Mouse (Mus musculus): ENCODE measurements around the gene Ppp5c.

Ppp5c gene
- long read RNA-seq, experiment 1, transcript Ppp5c-201 (13 exons, 2,072 nt) = major isoform, 67 of 75 reads
- long read RNA-seq, experiment 1, partial matches to known transcripts = 5 of 75 reads
- long read RNA-seq, experiment 1, other reads (novel, unspliced or antisense) = 3 of 75 reads
- long read RNA-seq, experiment 2, transcript Ppp5c-201 (13 exons, 2,072 nt) = major isoform, 67 of 75 reads
- long read RNA-seq, experiment 2, partial matches to known transcripts = 0 of 75 reads
- long read RNA-seq, experiment 2, other reads (novel, unspliced or antisense) = 8 of 75 reads

GRCm38 (mm10) chr7:17027588-17028343 is at the start of gene Ppp5c:
TSS of gene Ppp5c (minus strand) at chr7:17027924.
- intact Hi-C loops (cut with DNase I) = no loop called here

DNA sequence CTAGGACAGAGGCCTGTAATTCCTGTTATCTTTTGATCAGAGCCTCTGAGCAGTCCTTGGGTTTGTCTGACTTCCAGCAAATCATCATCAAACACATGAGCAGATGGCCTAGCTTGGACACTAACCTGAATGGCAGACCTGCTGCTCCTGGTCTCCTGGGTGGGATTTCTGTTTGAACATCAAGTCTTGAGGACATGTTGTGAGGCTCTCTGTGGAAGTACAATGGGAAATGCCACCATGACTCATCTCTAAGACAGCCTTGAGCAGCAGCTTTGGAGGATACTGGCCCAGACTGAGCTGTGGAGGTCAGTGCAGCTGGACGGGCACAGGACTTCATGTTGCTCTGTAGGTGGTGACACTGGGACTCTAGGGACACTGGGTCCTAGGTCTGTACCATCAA is 48.8 kb upstream of the Ppp5c start:
- intact Hi-C loops (cut with DNase I) = loop anchor here (10.0 kb wide), 1 partner anchor 278 kb away; no protein-coding TSS in a partner anchor

GRCm38 (mm10) chr7:17073904-17074615 is 46.3 kb upstream of the Ppp5c start, which contains the start of gene Psg16:
TSS of gene Psg16 (plus strand) at chr7:17074040.
- intact Hi-C loops (cut with DNase I) = loop anchor here (10.0 kb wide), 1 partner anchor 281 kb away; no protein-coding TSS in a partner anchor

- intact Hi-C loops (cut with DNase I) = loop anchor here (10.0 kb wide), 1 partner anchor 281 kb away; no protein-coding TSS in a partner anchor
Observed at GRCm38 (mm10) chr7:17073513-17073903, 45.8 kb upstream of the Ppp5c start.

DNA sequence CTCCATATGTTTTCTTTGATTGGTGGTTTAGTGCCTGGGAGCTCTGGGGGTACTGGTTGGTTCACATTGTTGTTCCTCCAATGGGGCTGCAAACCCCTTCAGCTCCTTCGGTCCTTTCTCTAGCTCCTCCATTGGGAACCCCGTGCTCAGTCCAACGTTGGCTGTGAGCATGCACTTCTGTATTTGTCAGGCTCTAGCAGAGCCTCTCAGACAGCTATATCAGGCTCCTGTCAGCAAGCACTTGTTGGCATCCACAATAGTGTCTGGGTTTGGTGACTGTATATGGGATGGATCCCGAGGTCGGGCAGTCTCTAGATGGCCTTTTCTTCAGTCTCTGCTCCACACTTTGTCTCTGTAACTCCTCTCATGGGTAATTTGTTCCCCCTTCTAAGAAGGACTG is 39.9 kb upstream of the Ppp5c start:
- intact Hi-C loops (cut with DNase I) = loop anchor here (2.0 kb wide), 2 partner anchors 65 to 117 kb away; no protein-coding TSS in a partner anchor

DNA sequence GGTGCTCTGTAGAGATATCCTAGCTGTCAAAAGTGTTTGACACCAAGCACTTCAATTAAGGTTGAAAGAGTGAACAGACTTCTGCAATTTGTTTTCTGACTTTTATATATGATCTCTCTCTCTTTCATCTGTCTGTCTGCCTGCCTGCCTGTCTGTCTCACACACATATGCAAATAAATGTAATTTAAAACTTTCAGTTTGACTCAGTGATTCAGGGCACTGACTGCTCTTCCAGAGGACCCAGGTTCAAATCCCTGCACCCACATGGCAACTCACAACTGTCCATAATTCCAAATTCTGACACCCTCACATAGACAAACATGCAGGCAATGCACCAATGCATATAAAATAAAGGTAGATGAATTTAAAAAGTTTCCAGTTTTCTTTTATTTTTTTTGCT is 39.3 kb upstream of the Ppp5c start:
- intact Hi-C loops (cut with DNase I) = loop anchor here (1.0 to 2.0 kb wide), 3 partner anchors 64 to 135 kb away; no protein-coding TSS in a partner anchor

DNA sequence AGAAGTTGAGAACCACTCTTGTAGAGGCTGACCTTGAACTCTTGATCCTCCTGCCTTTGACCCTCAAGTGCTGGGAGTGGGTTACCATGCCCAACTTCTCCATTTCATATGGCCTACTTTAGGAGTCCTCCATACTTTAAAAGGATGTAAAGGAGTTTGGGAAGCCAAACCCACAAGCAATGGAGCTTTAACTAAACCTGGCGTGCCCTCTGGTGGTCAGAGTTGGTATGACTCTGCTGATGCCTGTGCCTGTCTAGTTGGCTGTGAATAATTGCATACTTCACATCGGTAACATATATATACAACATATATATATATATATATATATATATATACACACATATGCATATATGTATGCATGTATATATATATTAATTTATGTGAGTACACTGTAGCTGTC is 38.7 kb upstream of the Ppp5c start:
- intact Hi-C loops (cut with DNase I) = loop anchor here (1.0 to 2.0 kb wide), 3 partner anchors 64 to 134 kb away; no protein-coding TSS in a partner anchor

DNA sequence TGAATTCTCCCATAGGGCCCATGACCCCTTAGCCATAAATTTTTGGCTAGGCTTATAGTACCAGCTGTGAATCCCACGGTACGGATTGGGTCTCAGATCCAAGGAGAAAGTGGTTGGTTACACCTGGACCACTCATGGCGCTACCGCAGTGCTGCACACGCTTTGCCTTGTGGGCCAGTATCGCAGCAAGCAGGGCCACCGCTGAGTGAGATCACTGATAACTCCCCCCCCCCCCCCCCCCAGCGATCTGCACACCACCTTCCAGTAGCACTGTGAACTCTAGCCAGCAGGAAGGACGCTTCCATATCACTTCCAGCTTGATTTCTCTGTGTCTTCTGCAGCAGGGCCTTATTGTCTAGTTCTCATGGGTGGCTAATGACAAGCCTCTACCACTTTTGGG is 37.9 kb upstream of the Ppp5c start:
- intact Hi-C loops (cut with DNase I) = loop anchor here (1.0 to 2.0 kb wide), 3 partner anchors 63 to 133 kb away; no protein-coding TSS in a partner anchor

DNA sequence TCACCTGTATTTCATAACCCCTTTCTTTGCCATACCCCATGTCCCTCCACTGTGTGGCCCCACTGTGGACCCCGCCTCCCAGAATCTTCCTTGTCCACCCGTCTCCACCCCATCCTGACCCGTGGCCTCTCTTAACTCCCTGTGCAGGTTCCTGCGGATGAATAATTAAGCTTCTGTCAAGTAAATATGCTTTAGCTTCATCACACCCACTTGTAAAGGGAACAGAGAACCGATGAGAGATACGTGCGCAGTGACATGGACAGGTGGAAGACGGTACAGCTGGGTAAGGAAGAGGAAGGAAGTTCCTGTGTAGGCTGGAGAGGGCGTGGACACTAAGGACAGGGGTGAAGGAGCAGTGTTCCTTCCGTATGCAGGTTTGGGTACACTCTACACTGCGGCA is 35.1 kb upstream of the Ppp5c start:
- intact Hi-C loops (cut with DNase I) = no loop called here

DNA sequence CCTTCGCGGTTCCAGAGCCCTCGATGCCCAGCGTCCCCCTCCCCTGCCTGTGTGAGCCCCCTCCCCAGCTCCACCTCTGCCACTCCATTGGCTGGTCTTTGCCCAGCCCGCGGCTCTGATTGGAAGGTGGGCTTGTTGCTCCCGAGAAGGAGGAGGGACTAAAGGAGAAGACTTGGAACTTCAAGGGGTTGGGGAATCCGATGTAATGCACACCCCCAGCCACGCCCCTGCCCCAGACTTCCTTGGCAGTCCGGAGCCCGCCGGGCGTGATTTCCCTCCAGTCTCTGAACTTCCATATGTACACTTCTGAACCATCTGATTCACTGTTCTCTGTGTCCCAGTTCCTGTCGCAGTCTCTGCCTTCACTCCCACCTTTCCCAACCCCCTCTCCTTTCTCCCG is 34.7 kb upstream of the Ppp5c start, which contains the start of gene Hif3a:
Hif3a (minus strand) TSS at position 39 of the 400 bp plus-strand sequence.
- intact Hi-C loops (cut with DNase I) = no loop called here

GRCm38 (mm10) chr7:17060782-17061605 is 33.3 kb upstream of the Ppp5c start:
- intact Hi-C loops (cut with DNase I) = no loop called here

DNA sequence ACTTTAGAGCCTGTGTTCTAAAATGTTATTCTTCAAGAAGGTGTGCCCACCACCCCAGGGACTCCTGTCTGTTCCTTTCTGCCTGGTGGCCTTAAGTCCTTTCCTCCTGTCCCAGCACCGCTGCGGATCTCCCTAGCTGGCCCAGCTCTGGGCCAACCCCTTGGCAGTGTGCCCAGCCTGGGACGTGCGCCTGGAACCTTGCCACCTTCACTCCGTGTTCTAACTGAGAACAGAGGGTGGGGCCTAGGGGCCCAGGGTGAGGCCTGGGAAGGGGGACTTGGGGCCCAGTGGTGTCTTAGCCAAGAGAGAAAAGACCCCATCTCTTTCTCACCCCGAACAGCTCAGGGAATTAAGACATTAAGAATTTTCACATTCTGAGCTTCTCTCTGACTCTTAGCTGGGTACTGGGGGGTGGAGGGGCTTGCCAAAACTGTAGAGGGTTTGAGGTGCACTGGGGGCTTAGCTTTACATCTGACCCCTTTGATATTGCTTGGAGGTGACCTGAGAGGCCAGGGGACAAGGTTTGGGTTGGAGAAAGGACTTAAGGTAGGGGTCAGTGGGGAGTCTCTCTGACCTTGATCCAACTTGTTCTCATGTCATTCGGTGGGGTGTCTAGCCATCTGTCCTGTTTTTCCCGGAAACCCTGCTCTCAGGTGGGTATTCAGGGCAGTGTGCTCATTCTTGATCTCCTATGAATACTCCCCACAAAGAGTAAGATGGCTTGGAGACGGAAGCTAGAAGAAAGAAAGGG is 32.5 kb upstream of the Ppp5c start:
- intact Hi-C loops (cut with DNase I) = no loop called here

- intact Hi-C loops (cut with DNase I) = no loop called here
Observed at GRCm38 (mm10) chr7:17059463-17059844, 31.7 kb upstream of the Ppp5c start.

DNA sequence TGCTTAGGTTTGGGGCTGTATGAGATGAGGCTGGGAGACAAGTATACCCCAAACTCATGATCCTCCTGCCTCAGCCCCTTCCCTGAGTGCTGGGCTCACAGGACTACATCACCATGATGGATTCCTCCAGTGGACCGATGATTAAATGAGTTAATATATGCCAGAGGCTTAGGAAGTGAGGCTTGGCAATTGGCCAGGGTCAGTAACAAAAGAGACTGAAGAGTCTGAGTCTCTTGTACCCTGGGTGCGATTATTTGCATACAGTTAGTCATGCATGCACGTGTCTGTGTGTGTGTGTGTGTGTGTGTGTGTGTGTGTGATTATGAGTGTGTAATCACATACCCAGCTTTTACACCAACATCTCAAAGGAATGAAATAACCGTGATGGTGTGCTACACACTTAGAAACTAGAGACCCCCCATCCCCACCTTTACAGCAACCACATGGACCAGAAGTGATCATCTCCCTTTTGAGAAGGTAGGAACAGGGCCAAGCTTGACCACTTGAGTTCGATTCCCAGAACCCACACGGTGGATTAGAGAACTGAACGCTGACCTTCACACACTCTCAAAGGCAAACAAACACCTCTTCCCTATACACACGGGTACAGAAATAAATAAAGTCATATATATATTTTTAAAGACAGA is 31.2 kb upstream of the Ppp5c start:
- intact Hi-C loops (cut with DNase I) = no loop called here

DNA sequence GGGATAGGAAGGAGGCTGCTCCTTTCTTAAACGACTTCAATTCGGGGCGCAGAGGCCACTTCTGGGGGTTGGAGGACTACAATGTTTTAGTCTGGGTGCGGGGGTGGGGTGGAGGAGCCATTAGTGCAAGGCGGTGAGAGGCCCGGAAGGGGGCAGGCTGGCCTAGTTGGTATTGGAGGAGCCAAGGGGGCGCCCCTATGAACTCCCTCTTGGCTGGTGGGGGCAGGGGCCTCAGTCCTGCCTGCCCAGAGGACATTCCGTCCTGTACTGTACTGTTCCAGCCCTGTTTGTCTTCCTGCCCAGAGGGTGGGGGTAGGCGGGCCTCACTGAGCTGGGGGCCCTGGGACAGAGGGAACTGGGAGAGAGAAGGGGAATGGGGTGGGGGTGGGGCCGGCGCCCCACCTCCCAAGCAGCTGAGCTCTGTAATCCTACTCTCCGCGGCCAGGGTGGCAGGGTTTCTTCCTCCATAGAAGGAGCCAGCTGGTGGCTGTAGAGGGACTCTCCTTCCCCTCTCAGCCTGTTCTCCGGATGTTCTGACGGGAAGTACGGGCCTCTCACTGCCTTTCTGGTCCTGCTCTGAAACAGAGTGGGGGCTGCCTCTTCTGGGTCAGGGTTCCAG is 30.5 kb upstream of the Ppp5c start:
- intact Hi-C loops (cut with DNase I) = no loop called here

DNA sequence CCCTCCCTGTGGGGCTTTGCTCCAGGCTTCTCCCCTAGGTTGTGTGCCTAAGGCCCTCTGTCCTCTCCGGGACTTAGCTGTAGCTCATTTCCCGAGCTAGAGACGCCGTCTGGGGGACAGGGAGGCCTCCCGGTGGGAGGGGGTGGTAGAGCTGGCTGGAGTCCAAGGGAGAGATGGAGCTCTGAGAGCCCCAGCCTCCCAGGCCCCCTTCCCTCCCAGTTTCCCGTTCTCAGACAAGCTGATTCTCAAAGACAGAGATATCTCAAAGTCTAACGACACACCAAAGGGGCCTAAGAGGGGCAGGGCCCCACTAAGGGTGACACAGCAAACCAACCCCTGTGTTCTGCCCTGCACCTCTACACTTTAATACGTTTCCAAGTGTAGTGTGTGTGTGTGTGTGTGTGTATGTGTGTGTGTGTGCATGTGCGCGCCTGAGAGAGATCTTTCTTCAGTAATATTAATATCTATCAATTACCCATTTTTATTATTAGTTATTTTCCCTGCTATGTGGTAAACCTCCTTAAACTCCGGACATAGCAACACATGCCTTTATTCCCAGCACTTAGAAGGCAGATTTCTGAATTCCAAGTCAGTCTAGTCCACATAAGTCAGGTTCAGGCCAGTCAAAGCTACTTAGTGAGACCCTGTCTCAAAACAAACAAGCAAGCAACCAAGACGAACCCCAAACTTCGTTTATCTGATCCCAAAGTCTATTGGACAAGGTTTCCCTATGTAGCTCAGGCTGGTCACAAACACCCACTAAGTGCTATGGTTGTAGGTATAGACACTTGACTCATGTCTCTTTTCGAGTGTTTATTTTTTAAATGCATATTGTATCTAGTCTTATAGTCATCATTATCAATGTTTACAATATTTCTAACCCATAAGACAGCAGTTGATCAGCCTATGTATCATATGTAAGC is 29.1 kb upstream of the Ppp5c start:
- intact Hi-C loops (cut with DNase I) = no loop called here

- intact Hi-C loops (cut with DNase I) = no loop called here
Observed at GRCm38 (mm10) chr7:17056081-17056581, 28.4 kb upstream of the Ppp5c start.

Data from adrenal gland (tissue).